Mouse (Mus musculus) 3134 (cell line): ENCODE data around the gene Adamts12.

ENCODE experiments used
- DNase-seq: peaks from one replicate; pipeline ENCODE4 v3.0.0-alpha.2; 2011; ENCODE audit warnings: low spot score; ENCODE audit not compliant: insufficient read length; ENCODE audit errors: extremely low read depth

The Adamts12 gene

DNA sequence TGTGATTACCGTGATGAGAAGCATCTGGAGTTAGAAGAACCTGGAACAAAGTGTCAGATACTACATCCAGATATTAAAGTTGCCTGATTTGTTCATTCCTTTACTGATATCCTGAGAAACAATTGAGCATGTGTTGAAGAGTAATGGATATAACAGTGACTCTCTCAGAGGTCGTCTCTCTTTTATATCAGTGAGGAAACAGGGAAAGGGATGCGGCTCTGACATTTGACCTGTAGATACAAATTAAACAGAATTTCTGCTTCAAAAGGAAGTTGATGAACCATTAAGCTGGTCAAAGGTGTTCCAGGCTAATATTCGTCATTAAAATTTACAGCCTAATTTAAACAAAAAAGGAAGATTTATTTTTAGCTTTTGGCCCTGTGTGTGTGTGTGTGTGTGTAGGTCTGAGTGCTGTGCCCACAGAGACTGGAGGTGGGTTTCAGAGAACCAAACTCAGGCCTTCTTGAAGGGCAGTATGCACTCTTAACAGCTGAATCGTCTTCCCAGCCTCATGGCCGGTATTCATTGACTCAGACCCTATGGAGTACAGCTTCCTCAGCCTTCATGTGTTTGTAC lies 216.2 kb downstream of the Adamts12 start:
- no peak for DNase-seq

DNA sequence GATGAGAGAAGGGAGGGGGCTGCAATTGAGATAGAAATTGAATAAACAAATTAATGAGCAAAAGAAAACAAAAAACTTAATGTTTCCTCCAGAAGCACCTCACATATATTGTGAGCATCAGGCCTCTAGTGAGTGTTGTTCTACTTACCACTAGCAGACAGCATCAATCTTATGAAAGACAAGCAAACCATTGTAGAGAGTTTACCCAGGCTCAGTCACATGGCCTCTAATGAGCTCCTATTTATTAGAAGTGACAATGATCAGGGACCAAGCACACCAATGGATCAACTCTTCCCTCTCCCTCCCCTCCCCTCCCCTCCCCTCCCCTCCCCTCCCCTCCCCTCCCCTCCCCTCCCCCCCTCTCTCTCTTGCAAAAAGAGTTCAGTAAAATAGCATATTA lies 218.6 kb downstream of the Adamts12 start:
- DNase-seq, result no peak

DNA sequence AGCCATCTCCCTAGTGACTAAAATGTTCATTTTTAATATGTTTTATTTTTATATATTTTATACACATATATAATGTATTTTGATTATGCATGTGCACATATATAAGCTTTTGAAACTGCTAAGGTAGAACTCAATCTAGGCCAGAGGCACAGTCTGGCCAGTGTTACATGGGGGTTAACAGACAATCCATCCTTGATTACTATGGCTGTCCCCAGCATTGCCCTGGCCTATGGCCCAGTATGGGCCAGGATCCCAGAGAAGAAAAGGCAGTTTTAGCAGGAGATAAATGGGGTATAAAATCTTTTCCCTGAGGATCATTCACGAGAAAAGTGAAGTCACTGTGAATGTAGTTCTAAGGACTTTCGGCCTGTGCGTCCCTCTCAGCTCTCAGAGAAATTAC lies 223.2 kb downstream of the Adamts12 start:
- DNase-seq, result no peak

DNA sequence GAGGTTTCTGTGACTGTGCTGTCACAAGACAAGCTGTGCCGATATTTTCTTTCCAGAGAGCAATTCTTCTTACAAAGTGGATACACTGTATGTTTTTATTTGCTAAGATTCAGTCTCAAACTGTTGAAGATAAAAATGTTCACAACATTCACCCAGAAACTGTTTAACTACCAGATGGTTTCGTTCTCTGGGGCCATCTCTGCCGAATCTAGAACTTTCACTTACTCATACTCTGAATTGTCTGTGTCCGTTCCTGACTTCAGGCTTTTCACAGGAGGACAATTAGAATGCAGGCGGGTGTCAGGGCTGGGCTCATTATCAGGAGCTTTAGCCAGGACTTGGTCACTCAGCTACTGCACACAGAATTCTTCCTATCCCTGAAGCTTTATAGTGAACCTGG lies 227.7 kb downstream of the Adamts12 start:
- DNase-seq, result no peak

DNA sequence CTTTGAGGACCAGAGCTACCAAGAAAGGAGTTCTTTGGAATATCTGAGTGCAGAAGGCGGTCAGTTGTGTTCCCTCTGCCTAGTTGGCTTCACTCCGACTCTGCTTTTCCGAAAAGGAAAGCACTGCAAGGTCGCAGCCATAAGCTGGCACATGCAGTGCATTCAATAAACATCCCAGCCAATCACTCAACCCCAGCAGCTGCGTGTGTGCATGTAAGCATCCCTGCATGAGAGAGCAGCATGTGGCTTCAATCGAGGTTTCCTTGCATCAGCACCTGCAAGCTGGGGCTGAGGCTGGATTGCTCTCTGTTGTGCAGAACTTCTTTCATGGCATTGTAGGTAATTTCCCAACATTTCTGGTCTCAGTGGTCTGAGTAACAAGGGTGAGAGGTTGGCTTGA lies 230.4 kb downstream of the Adamts12 start:
- DNase-seq, result no peak

DNA sequence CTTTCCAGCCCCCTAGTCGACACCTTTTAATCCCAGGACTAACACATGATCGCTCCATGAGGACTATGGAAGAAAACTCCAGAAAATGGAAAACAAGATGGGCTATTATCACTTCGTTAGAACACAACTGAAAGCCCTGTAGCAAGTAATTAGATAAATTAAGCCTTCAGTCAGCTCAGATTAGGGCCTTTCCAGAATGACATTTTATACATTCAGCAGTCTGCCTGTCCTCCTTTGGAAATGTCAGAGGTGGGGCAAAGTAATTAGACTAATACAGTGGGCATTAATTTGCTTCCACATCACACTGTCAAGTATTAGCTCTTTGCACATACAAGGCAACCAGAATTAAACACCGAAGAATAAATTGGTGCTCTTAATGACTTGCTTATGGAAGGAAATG lies 233.4 kb downstream of the Adamts12 start:
- DNase-seq, result no peak

DNA sequence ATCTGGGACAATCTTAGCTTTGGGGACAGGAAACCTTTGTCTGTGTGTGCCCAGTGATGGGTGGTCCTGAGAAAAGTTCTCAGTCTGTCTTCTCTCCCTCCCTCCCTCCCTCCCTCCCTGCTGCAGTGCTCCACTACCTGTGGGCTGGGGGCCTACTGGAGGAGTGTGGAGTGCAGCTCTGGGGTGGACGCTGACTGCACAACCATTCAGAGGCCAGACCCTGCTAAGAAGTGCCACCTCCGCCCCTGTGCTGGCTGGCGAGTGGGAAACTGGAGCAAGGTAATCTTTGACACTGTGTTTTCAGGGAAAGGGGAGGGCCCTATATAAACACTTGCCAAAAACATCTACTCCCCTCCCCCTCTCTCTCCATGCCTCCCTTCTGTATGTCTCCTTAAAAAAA lies 252.5 kb downstream of the Adamts12 start:
- no peak for DNase-seq

DNA sequence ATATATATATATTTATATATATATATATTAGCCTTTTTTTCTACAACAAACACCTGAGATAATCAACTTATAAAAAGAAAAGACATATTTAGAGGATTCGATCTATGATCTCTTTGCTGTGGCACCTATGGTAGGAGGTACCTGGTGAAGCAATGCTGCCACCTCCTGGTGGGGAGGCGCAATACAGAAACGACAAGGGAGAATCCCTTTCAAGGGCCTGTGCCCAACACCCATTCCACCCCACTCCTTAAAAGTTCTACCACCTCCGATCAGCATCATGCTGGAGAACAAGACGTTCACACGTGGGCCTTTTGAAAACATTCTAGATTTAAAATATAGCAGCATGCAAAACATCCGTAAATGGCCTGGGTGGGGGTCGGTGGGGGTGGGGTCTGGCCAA lies 255.9 kb downstream of the Adamts12 start:
- no peak for DNase-seq

DNA sequence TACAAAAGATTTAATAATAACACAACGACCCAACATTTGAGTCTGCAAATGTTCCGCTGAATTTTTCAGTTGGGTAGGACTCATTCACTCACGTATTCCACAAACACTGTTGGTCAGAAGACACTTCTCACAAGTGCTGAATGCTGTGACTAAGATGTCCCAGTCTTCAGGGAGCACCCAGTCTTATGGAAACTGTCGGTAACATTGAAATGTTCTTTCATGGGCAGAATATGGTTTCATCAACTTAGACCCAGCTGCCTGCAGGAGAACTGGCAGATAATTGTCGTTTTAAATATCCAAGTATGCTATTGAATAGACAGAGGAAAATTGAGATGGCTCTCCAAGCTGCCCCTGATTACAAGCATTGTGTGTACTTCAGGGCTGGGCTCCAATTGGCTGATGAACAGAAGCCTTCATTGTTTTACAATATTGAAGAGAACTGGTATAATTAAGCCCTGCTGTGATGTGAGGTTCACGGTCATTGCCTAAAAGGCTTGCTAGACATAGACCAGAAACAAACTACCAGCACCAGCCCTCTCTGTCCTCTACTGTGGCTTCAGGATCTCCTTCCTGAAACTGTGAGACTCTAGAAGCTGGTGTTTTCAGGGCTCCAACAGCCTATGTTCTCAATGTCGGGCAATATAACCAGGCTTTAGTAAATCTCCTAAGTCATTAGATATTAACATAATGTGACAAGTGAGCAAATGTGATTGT lies 275.0 kb downstream of the Adamts12 start:
- no peak for DNase-seq

DNA sequence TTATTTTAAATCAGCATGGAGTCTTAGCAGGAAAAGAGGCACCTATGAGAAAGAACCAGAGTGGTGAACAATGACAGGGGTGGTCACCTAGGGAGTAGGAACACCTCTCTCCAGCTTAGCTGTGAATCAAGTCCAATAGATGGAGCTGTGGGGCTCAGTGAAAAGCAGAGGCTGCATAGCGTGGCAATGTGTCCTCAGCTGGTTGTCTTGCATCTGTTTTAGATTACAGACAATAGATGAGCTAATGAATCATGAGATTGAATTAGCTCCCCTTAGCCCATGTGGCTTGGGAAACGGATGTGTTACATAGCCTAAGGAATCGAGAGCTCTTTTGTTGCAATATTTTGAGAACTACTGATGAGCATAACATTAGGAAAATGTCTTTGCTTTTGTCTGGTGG lies 291.3 kb downstream of the Adamts12 start:
- DNase-seq, result no peak

DNA sequence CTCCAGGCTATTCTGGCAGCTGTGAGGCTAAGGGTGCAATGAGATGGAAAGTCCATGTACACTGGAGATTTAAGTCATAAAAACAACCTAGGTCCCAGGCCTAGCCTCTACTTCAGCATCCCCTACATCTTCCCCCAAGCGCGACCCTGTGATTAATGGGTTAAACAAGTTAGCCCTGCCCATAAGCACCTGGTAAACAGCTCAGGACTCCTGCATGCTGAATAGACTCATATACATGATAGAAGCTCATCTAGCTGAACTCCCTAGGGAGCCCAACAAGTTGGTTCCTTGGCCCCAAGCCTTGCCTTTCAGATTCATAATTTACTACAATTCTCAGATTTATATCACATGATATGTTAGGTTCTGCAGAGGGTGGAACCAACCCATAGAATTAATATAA lies 292.9 kb downstream of the Adamts12 start:
- no peak for DNase-seq

DNA sequence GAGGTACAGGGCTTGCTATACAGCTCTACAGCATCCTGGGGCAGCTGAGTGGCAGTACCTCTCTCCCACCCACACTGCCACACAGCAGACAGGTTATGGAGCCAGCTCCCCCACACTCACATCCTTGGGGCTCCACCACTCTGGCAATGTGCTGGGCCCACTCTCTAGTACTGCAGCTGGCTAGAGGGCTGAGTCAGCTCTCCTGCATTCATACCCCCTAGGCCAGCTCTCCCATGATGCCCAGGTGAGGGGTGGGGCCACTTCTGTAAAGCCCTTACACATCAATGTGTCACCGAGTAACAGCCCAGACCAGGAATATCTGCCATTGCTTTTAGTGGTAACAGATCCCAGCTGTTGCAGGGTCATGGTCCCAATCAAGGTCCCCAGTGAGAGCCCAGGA lies 296.3 kb downstream of the Adamts12 start:
- no peak for DNase-seq

DNA sequence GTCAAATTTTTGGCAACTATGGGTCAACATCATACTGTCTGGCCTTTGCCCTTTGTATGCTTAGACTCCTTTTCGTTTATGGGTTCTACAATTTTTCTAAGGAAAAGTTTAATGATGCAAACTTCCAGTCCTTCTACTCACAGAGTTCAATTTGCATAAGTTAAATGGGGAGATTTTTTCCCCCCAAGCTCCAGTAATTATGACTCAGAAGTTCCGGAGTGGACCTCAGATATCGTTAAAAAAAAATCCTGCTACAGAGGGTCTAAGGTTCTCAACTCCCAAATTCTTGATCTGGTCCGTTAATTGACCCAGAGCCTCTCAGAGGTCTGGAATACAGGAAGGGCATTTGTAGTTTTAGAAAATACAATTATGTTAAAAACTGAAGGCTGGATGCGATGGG lies 297.2 kb downstream of the Adamts12 start:
- no peak for DNase-seq

DNA sequence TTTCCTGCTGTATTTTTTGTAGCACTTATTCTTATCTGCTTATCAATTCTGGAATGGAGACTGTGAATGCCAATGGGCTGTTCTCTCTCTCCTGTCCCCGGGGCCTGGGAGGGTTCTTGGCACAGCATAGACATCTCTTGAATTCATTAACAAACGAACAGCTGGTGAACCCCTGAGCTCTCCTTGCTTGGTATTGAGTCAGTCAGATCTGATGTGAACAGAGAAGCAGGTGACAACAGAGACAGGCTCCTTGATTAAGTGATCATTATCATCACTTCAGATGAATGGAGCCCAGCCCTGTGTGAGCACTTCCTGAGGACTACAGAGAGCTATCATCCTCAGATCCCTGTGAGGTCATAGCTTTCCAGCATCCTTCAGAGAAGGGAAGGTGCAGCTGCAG lies 299.5 kb downstream of the Adamts12 start:
- no peak for DNase-seq

DNA sequence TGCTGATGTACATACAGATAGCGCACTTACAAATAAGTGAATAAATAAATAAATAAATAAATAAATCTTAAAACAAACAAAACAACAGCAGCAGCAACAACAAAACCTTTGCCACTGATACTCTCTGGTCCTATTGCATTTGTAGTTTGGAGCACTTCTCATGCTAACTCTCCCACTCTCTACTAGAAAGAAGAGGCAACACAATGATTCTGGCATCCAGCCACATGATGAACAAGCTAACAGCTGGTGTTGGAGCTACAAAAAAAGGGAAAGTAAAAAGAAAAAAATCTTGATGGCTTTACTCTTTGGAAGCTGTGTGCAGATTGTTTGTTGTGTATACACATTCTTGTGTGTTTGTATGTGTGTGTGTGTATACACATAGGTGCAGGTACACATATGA lies 300.2 kb downstream of the Adamts12 start:
- DNase-seq, result no peak

DNA sequence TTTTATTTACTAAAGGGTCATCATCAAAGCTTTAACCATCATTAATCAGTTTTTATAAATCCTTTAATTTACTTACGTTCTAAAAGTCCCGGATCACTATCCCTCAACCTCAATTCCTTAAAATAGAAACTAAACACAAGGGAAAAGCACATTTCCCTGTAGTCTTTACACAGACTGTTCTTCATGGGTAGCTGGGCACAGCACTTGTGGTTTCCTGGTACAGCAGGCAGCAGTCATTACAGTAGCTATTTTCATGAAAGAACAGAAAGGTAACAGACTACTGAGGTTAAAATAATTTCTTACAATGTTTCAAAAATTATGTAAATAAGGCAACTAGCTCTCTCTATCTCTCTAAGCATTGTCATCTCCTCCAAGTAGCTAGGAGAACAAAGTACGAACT lies 305.0 kb downstream of the Adamts12 start:
- no peak for DNase-seq

DNA sequence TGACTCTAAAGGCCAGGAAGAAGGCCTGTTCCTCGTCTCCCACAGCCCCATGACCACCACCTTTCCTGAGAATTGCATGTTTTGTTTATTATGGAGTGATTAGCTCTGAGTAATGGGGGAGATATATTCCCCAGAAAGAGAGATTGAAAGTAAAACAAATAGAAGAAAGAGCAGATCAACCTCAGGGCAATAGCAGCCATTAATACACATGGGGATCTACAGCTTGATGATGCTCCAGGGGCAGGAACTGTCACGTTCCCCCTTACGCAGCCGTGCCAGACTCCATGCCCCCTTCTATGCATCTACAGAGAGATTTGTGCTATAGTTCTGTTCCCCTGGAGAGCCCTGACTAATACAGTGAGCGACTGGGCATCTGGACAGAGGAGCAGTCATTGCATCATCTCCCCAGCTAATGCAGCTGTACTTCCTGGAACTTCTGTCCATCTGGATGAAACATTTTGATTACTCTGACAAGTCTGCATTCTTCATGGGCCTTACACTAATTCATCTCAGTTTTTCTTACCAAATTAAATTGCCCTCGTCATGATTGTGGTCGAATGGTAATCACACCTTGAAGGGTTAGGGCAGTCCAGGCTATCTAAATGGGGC lies 306.0 kb downstream of the Adamts12 start:
- peak; percentile 22 for DNase-seq

DNA sequence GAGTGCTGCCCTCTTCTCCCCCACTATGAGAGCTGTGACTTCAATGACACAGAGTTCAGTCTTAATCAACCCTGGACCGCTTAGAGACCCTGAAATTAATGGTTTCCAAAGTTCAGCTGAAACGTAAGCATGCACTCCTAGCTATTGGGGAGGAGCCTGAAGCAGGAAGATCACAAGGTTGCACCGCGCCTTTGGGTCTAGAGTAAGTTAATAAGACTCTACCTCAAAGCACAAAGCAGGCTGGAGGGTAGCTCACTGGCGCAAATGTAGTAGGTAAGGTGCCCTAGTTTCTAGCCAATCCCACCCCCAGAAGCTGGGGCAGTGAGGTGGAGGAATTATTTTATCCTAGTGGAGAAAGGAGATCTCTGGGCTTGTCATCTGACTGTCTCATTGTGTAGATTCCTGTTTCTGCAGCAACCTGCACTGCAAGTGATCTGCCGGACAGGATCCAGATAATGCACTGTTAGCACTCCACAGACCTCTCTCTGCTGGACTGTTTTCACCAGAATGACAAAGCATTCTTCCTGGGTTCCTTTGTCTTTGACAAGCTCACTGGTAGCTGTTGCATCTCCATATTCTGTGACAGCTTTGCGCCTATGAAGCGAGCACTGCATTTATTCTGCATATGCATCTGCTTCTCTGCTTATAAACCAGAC lies 315.0 kb downstream of the Adamts12 start:
- no peak for DNase-seq

DNA sequence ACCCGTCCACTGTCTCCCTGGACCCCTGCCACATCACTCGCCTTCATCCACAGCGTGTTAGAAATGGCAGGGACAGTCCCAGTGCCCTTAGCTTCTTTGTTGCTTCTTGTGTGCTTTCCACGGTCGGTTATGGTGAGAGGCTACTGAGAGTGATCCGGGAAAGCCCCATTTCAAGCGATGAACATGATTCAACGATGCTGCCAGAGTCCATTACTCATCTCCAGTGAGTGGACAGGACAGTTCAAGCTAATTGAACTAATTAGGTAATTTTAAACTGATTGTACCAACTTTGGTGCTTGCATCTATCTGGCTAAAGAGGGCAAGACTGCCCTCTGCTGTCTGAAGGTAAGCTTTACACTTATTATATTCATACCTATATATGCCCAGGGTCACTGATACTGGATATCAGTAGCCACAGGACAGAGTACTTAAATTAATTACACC lies 315.5 kb downstream of the Adamts12 start:
- DNase-seq, result no peak

DNA sequence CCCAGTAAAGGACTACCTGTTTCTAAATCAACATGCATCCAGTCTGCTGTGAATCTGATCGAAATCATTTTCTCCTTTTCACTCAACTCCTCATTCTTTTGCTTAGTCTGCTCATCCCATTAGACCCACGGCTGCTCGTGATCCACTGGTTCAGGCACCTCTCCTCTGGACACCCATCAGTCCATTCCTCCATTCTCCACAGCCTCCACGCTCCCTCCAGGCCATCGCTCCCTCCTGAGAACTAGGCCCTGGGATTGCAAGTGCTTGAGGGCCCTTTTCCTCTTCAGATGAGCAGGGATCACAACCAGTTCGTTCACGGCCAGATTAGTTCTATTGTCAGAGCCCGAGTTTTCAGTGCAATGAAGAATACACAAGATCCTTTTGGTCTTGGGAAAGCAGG lies 316.0 kb downstream of the Adamts12 start:
- no peak for DNase-seq

DNA sequence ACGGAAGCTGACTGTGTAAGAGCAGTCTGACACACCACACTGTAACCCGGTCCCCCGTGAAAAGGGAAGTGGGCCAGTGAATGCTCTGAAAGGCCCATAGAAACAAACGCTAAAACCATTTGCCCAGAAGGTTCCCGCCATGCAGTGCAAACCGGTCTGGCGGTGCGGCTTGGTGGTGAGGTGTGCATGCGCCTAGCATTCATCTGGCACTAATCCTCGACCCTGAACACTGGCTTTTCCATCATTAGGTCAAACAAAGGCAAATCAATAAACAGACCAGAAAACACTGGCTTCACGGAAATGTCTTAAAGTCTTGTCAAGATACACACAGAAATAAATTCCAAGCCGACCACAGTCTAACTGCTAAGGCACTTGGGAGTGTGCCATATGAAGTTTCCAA lies 318.0 kb downstream of the Adamts12 start:
- DNase-seq, result no peak

DNA sequence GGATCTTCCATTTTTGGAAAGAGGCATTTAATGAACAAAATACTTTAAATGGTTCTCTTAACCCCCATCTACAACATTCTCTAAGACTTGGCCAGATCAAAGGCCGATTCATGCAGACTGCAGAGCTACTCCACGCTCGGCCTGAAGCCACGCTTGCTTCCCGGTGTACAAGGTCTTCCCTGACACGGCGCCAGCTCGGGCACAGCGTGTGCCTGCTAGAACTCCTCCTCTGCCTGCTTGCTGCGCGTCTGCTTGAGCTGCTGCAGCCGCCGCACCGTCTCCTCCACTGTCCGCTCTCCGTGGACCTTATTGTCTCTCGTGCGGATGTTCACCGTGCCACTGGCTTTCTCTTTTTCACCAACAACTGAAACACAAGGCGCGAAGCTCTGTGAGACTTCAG lies 319.2 kb downstream of the Adamts12 start:
- peak; percentile 13 for DNase-seq
